Mouse (Mus musculus) large intestine, adult 2 months (tissue): ENCODE measurements around the gene Elk3. TPM values are rescaled to one million over a fixed set of nuclear protein-coding genes. Genes with fewer than 3 reads are reported as not detected.

Experiments used
- DNase-seq: peaks from one replicate; pipeline ENCODE4 v3.0.0-alpha.2; 2012; ENCODE audit warnings: low read depth, low spot score
- WGBS: fragments of 180-500 bp; shearing (Covaris S2); methylation state at CpG from one replicate; pipeline ENCODE4 v1.1.7; 2018; 5-methylcytosine and 5-hydroxymethylcytosine counted together
- polyA plus RNA-seq: library from polyadenylated mRNA; depleted of rRNA; stranded (reverse); fragments of >200 nt; gene quantifications from 2 replicates; pipeline ENCODE4 v1.2.3, GENCODE M21; 2012

The Elk3 gene
- polyA plus RNA-seq, 1 experiment: 10.5 TPM

GRCm38 (mm10) chr10:93301831-93302230 lies 9.1 kb downstream of the Elk3 start:
- WGBS: 64% methylated on average over 8 of the region's 8 CpGs
- DNase-seq: no peak

GRCm38 (mm10) chr10:93298208-93298607 lies 12.7 kb downstream of the Elk3 start:
- no peak for DNase-seq
- WGBS: 45% methylated on average over 7 of the region's 7 CpGs

GRCm38 (mm10) chr10:93297774-93298173 lies 13.2 kb downstream of the Elk3 start:
- 42% methylated on average over 5 of the region's 5 CpGs for WGBS
- no peak for DNase-seq

- no peak for DNase-seq
- WGBS: 40% methylated on average over 20 of the region's 20 CpGs
Measured at GRCm38 (mm10) chr10:93294547-93295219, 16.3 kb downstream of the Elk3 start.

GRCm38 (mm10) chr10:93293621-93294020 lies 17.3 kb downstream of the Elk3 start:
- no peak for DNase-seq
- 55% methylated on average over 7 of the region's 7 CpGs for WGBS

GRCm38 (mm10) chr10:93291843-93292242 lies 19.1 kb downstream of the Elk3 start:
- peak; percentile 62 for DNase-seq
- 6% methylated on average over 6 of the region's 6 CpGs for WGBS

GRCm38 (mm10) chr10:93291352-93291751 lies 19.6 kb downstream of the Elk3 start:
- DNase-seq: no peak
- 26% methylated on average over 7 of the region's 7 CpGs for WGBS

GRCm38 (mm10) chr10:93289404-93289803 lies 21.5 kb downstream of the Elk3 start:
- DNase-seq: no peak
- WGBS: 38% methylated on average over 6 of the region's 6 CpGs

- 36% methylated on average over 4 of the region's 4 CpGs for WGBS
- DNase-seq: no peak
Measured at GRCm38 (mm10) chr10:93288336-93288735, 22.6 kb downstream of the Elk3 start.

- WGBS: 78% methylated on average over 8 of the region's 8 CpGs
- DNase-seq: no peak
Measured at GRCm38 (mm10) chr10:93287551-93288145, 23.3 kb downstream of the Elk3 start.

- no peak for DNase-seq
- 78% methylated on average over 5 of the region's 5 CpGs for WGBS
Measured at GRCm38 (mm10) chr10:93285489-93285888, 25.4 kb downstream of the Elk3 start.

- 75% methylated on average over 4 of the region's 4 CpGs for WGBS
- DNase-seq: no peak
Measured at GRCm38 (mm10) chr10:93283258-93283657, 27.7 kb downstream of the Elk3 start.

- DNase-seq: no peak
- WGBS: 72% methylated on average over 12 of the region's 12 CpGs
Measured at GRCm38 (mm10) chr10:93282526-93282964, 28.4 kb downstream of the Elk3 start.

GRCm38 (mm10) chr10:93281092-93281491 lies 29.8 kb downstream of the Elk3 start:
- WGBS: 70% methylated on average over 7 of the region's 7 CpGs
- no peak for DNase-seq

GRCm38 (mm10) chr10:93280586-93280985 lies 30.3 kb downstream of the Elk3 start:
- no peak for DNase-seq
- WGBS: 70% methylated on average over 12 of the region's 12 CpGs

GRCm38 (mm10) chr10:93279062-93279461 lies 31.9 kb downstream of the Elk3 start:
- WGBS: 78% methylated on average over 9 of the region's 9 CpGs
- no peak for DNase-seq

- 83% methylated on average over 8 of the region's 8 CpGs for WGBS
Measured at GRCm38 (mm10) chr10:93278361-93278760, 32.6 kb downstream of the Elk3 start.

GRCm38 (mm10) chr10:93276857-93277256 lies 34.1 kb downstream of the Elk3 start:
- 44% methylated on average over 9 of the region's 9 CpGs for WGBS
- no peak for DNase-seq

More at GRCm38 (mm10) chr10:93278361-93278760, 32.6 kb downstream of the Elk3 start:
- no peak for DNase-seq

GRCm38 (mm10) chr10:93276349-93276763 lies 34.6 kb downstream of the Elk3 start:
- 18% methylated on average over 16 of the region's 16 CpGs for WGBS
- DNase-seq: no peak

- WGBS: 49% methylated on average over 25 of the region's 25 CpGs
- peak; percentile 56 for DNase-seq
Measured at GRCm38 (mm10) chr10:93275212-93276136, 35.5 kb downstream of the Elk3 start.
